Mouse (Mus musculus): ENCODE data around the gene Uvrag. TPM values are rescaled to one million over a fixed set of nuclear protein-coding genes. Genes with fewer than 3 reads are reported as not detected.

Gene Uvrag
- polyA plus RNA-seq, 1 experiment from 2014 or later: 16.7 TPM

DNA sequence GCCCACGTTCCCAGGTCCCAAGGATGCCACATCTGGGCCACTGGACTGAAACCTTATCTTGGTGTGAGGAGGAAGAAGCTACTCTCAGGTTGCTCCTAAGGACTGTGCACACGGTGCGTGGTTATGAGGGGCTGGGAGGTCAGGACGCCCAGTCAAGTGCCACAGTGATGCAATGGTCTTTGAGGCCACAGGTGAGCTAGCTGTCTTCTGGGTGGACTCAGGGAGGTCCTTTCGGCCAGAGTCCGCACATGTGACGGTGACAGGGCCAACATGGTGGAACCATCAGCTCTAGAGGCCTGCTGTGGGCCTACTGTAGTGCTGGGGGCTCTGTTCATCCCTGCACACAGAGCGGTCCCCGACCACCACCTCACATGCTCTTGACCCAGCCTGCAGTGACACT, 34.7 kb upstream of the Uvrag start:
- Histone ChIP-seq H3K4me1 (peaks cover 15% of the 10 kb centered on the region), H3K4me3 (no peak overlapping the region), H3K27ac (no peak overlapping the region), H3K9me3 (no peaks in the 10 kb centered on the region), H3K27me3 (no peaks in the 10 kb centered on the region), H3K4me2 (no peak overlapping the region), H3K9ac (no peak overlapping the region), H3K36me3 (no peaks in the 10 kb centered on the region)
- no peak for ATAC-seq (ENCODE audit: insufficient number of reproducible peaks, low FRiP score, low TSS enrichment, low read depth)
- 85% methylated on average over 9 of the region's 9 CpGs for WGBS

GRCm38 (mm10) chr7:99175118-99175517, 34.2 kb upstream of the Uvrag start:
- Histone ChIP-seq H3K4me2 (no peak overlapping the region), H3K27me3 (no peaks in the 10 kb centered on the region), H3K4me3 (no peak overlapping the region), H3K9ac (no peak overlapping the region), H3K36me3 (no peaks in the 10 kb centered on the region), H3K27ac (no peak overlapping the region), H3K9me3 (no peaks in the 10 kb centered on the region), H3K4me1 (peaks cover 14% of the 10 kb centered on the region; the same call in 1 of the 2 replicates)
- no peak for ATAC-seq (ENCODE audit: insufficient number of reproducible peaks, low FRiP score, low TSS enrichment, low read depth)
- 66% methylated on average over 11 of the region's 11 CpGs for WGBS

DNA sequence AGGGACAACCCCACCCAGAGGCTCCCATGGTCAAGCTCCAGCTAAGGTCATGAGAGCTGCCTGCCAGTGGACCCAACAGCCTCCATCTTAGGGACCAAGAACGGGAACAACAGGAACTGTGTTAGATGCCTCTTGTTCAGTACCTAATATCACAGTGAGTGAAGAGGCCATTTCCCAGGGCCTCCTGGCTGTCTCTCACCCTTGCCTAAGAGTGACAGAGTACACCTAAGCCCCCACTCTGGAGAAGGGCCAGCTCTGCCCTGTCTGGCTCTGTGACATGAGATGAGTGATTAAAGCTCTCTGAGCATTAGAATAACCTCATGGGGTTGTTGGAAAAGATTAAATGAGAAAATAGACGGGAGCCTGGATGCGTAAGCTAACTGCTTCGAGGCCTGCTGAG, 33.1 kb upstream of the Uvrag start:
- no peaks in the 10 kb centered on the region for H3K9me3 ChIP-seq
- no peaks in the 10 kb centered on the region for H3K27me3 ChIP-seq
- 80% methylated on average over 4 of the region's 4 CpGs for WGBS
- no peaks in the 10 kb centered on the region for H3K36me3 ChIP-seq
- H3K4me3 ChIP-seq: no peak overlapping the region
- peaks cover 14% of the 10 kb centered on the region; the same call in 1 of the 2 replicates for H3K4me1 ChIP-seq
- no peak overlapping the region for H3K27ac ChIP-seq
- ATAC-seq (ENCODE audit: insufficient number of reproducible peaks, low FRiP score, low TSS enrichment, low read depth): no peak
- H3K4me2 ChIP-seq: no peak overlapping the region
- H3K9ac ChIP-seq: no peak overlapping the region

- peaks cover 18% of the 10 kb centered on the region; the same call in 1 of the 2 replicates for H3K4me1 ChIP-seq
- WGBS: 48% methylated on average over 6 of the region's 6 CpGs
- H3K36me3 ChIP-seq: no peaks in the 10 kb centered on the region
- no peak overlapping the region for H3K4me2 ChIP-seq
- ATAC-seq (ENCODE audit: insufficient number of reproducible peaks, low FRiP score, low TSS enrichment, low read depth): no peak
- no peaks in the 10 kb centered on the region for H3K27me3 ChIP-seq
- no peaks in the 10 kb centered on the region for H3K9me3 ChIP-seq
- no peak overlapping the region for H3K9ac ChIP-seq
- H3K4me3 ChIP-seq: no peak overlapping the region
- no peak overlapping the region for H3K27ac ChIP-seq
These were observed 32.0 kb upstream of the Uvrag start for GRCm38 (mm10) chr7:99172898-99173297.

GRCm38 (mm10) chr7:99171730-99172463, 31.0 kb upstream of the Uvrag start:
- Histone ChIP-seq H3K27ac (no peak overlapping the region), H3K4me2 (no peak overlapping the region), H3K4me3 (no peak overlapping the region), H3K27me3 (no peaks in the 10 kb centered on the region), H3K4me1 (peaks cover 23% of the 10 kb centered on the region; the same call in 1 of the 2 replicates), H3K9me3 (no peaks in the 10 kb centered on the region), H3K9ac (no peak overlapping the region), H3K36me3 (no peaks in the 10 kb centered on the region)
- WGBS: 60% methylated on average over 10 of the region's 10 CpGs
- ATAC-seq (ENCODE audit: insufficient number of reproducible peaks, low FRiP score, low TSS enrichment, low read depth): no peak

- H3K36me3 ChIP-seq: no peaks in the 10 kb centered on the region
- no peaks in the 10 kb centered on the region for H3K9me3 ChIP-seq
- no peak overlapping the region for H3K4me2 ChIP-seq
- H3K4me1 ChIP-seq: peaks cover 23% of the 10 kb centered on the region; the same call in 1 of the 2 replicates
- H3K27me3 ChIP-seq: no peaks in the 10 kb centered on the region
- ATAC-seq (ENCODE audit: insufficient number of reproducible peaks, low FRiP score, low TSS enrichment, low read depth): no peak
- no peak overlapping the region for H3K4me3 ChIP-seq
- WGBS: 86% methylated on average over 6 of the region's 6 CpGs
- no peak overlapping the region for H3K27ac ChIP-seq
- no peak overlapping the region for H3K9ac ChIP-seq
These were observed 29.6 kb upstream of the Uvrag start for GRCm38 (mm10) chr7:99170519-99170918.

GRCm38 (mm10) chr7:99169717-99170403, 28.9 kb upstream of the Uvrag start:
- no peak for ATAC-seq (ENCODE audit: insufficient number of reproducible peaks, low FRiP score, low TSS enrichment, low read depth)
- WGBS: 73% methylated on average over 9 of the region's 9 CpGs

DNA sequence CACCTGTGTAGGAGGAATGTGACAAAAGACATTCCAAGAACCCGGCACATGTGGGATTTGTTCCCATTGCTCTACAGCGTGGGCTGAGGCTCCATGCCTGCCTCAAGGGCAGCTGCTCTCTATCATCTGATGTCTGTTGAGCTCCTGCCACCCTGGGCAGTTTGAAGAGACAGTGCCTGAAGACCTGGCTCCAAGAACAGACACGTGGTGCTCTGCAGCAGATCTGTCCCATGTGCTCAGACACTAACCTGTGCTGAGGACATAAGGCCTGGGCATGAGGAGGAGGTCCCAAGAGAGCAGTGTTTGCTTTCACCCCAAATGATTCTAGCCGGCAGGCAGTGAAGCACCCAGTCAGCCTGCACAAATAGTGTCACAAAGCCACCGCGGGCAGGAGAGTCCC, 27.8 kb upstream of the Uvrag start:
- 78% methylated on average over 6 of the region's 6 CpGs for WGBS

More at GRCm38 (mm10) chr7:99169717-99170403, 28.9 kb upstream of the Uvrag start:
- H3K36me3 ChIP-seq: no peaks in the 10 kb centered on the region
- peaks cover 23% of the 10 kb centered on the region; the same call in 1 of the 2 replicates for H3K4me1 ChIP-seq
- H3K9me3 ChIP-seq: no peaks in the 10 kb centered on the region
- no peak overlapping the region for H3K4me2 ChIP-seq
- H3K9ac ChIP-seq: no peak overlapping the region
- no peak overlapping the region for H3K27ac ChIP-seq
- H3K4me3 ChIP-seq: no peak overlapping the region
- H3K27me3 ChIP-seq: no peaks in the 10 kb centered on the region

DNA sequence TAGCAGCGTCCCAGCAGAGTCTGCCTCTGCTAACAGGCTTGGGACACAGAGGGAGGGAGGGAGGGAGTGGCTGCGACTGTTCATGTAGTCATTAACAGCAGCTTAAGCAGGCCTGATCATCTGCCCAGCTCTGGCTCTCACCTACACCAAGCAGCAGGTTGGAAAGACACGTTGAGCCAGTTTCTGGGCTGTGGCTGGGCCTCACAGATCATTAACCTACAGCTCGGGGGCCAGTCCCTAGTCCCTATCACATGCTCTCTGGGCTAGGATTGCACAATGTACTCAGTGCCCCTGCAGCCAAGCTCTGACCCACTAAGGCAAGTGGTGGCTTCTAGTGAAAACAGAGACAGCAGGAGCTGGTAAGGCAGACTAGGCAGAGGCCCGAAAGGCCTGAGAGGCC, 27.0 kb upstream of the Uvrag start:
- no peak for ATAC-seq (ENCODE audit: insufficient number of reproducible peaks, low FRiP score, low TSS enrichment, low read depth)
- 40% methylated on average over 5 of the region's 5 CpGs for WGBS
- no peak overlapping the region for H3K9ac ChIP-seq

More for the DNA sequence above, 27.8 kb upstream of the Uvrag start:
- Histone ChIP-seq H3K27me3 (no peaks in the 10 kb centered on the region), H3K4me3 (no peak overlapping the region), H3K36me3 (no peaks in the 10 kb centered on the region), H3K9me3 (no peaks in the 10 kb centered on the region), H3K9ac (no peak overlapping the region), H3K4me2 (no peak overlapping the region), H3K4me1 (peaks cover 23% of the 10 kb centered on the region; the same call in 1 of the 2 replicates), H3K27ac (no peak overlapping the region)
- no peak for ATAC-seq (ENCODE audit: insufficient number of reproducible peaks, low FRiP score, low TSS enrichment, low read depth)

GRCm38 (mm10) chr7:99166159-99166558, 25.2 kb upstream of the Uvrag start:
- peaks cover 9% of the 10 kb centered on the region; the same call in 1 of the 2 replicates for H3K4me1 ChIP-seq
- ATAC-seq (ENCODE audit: insufficient number of reproducible peaks, low FRiP score, low TSS enrichment, low read depth): no peak

More for the DNA sequence above, 27.0 kb upstream of the Uvrag start:
- Histone ChIP-seq H3K36me3 (no peaks in the 10 kb centered on the region), H3K4me2 (no peak overlapping the region), H3K4me3 (no peak overlapping the region), H3K4me1 (peaks cover 18% of the 10 kb centered on the region; the same call in 1 of the 2 replicates), H3K27ac (0 out of 2 replicates have a peak overlapping the region, but pooled peaks have one; percentile 2), H3K27me3 (no peaks in the 10 kb centered on the region), H3K9me3 (no peaks in the 10 kb centered on the region)

DNA sequence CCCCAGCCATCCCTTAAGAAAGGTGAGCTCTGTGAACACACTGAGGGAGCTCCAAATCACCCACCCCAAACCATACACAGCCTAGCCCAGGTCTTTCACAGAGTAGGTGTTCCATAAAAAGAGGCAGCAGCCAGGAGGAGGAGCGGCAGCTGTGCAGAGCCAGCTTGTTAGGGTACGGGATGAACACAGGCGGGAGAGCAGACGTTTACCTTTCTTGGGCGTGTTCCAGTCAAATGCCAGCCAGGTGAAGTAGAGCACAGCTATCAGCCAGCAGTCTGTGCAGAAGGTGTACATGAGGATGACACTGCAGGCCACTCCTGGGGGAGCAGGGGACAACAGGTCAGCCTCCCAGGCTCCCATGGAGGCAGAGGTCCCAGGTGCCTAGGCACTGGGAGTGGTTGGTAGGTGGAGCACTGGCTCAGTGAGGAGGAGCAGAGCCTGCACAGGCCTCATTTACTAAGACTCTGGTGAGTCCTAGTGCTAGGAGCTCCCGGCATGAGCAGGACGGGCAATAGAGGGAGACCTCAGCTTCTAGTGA, 24.0 kb upstream of the Uvrag start:
- no peaks in the 10 kb centered on the region for H3K36me3 ChIP-seq
- H3K9me3 ChIP-seq: no peaks in the 10 kb centered on the region
- peaks cover 9% of the 10 kb centered on the region; the same call in 1 of the 2 replicates for H3K4me1 ChIP-seq
- H3K27ac ChIP-seq: no peak overlapping the region
- H3K4me3 ChIP-seq: no peak overlapping the region
- no peak for ATAC-seq (ENCODE audit: insufficient number of reproducible peaks, low FRiP score, low TSS enrichment, low read depth)
- no peak overlapping the region for H3K4me2 ChIP-seq
- H3K27me3 ChIP-seq: no peaks in the 10 kb centered on the region
- 66% methylated on average over 7 of the region's 7 CpGs for WGBS
- no peak overlapping the region for H3K9ac ChIP-seq

More at GRCm38 (mm10) chr7:99166159-99166558, 25.2 kb upstream of the Uvrag start:
- Histone ChIP-seq H3K9ac (no peak overlapping the region), H3K27me3 (no peaks in the 10 kb centered on the region), H3K27ac (no peak overlapping the region), H3K4me3 (no peak overlapping the region), H3K9me3 (no peaks in the 10 kb centered on the region), H3K36me3 (no peaks in the 10 kb centered on the region), H3K4me2 (no peak overlapping the region)
- 74% methylated on average over 8 of the region's 8 CpGs for WGBS

GRCm38 (mm10) chr7:99162462-99162861, 21.5 kb upstream of the Uvrag start:
- no peaks in the 10 kb centered on the region for H3K27me3 ChIP-seq
- WGBS: 86% methylated on average over 7 of the region's 7 CpGs
- no peak for ATAC-seq (ENCODE audit: insufficient number of reproducible peaks, low FRiP score, low TSS enrichment, low read depth)

More at GRCm38 (mm10) chr7:99162462-99162861, 21.5 kb upstream of the Uvrag start:
- Histone ChIP-seq H3K27ac (no peak overlapping the region), H3K4me1 (0 out of 2 replicates have a peak, but pooled peaks cover 3% of the 10 kb centered on the region), H3K36me3 (no peaks in the 10 kb centered on the region), H3K9me3 (no peaks in the 10 kb centered on the region), H3K9ac (no peak overlapping the region), H3K4me2 (no peak overlapping the region), H3K4me3 (no peak overlapping the region)

Data from limb, embryonic 15.5 days (tissue).